Mouse (Mus musculus): ENCODE measurements at regions not wholly inside any gene's neighbourhood (a gene's known extent, or its start where the extent isn't known, plus 50 kb on each side); places are given as distances from the start of the nearest gene placed in this dataset.

- peak; percentile 7 for DNase-seq (ENCODE audit: low spot score)
Measured at GRCm38 (mm10) chr4:34226089-34226840, 176.3 kb upstream of the Spaca1 start.

GRCm38 (mm10) chr4:34226886-34227285, 176.9 kb upstream of the Spaca1 start:
- no peak for DNase-seq (ENCODE audit: low spot score)

- DNase-seq (ENCODE audit: low spot score) = no peak
Measured at GRCm38 (mm10) chr4:34227611-34228010, 177.6 kb upstream of the Spaca1 start.

GRCm38 (mm10) chr4:34231270-34231669, 181.3 kb upstream of the Spaca1 start:
- peak; percentile 51 for DNase-seq (ENCODE audit: low spot score)

- DNase-seq (ENCODE audit: low spot score) = no peak
Measured at GRCm38 (mm10) chr4:34234204-34234603, 184.2 kb upstream of the Spaca1 start.

GRCm38 (mm10) chr4:34234645-34235044, 184.7 kb upstream of the Spaca1 start:
- no peak for DNase-seq (ENCODE audit: low spot score)

GRCm38 (mm10) chr4:34237791-34238190, 187.8 kb upstream of the Spaca1 start:
- DNase-seq (ENCODE audit: low spot score) = no peak

GRCm38 (mm10) chr4:34239624-34240023, 189.6 kb upstream of the Spaca1 start:
- DNase-seq (ENCODE audit: low spot score) = no peak

- no peak for DNase-seq (ENCODE audit: low spot score)
Measured at GRCm38 (mm10) chr4:34241060-34241571, 191.1 kb upstream of the Spaca1 start.

- no peak for DNase-seq (ENCODE audit: low spot score)
Measured at GRCm38 (mm10) chr4:34241673-34242072, 191.7 kb upstream of the Spaca1 start.

GRCm38 (mm10) chr4:34259444-34259843, 209.5 kb upstream of the Spaca1 start:
- DNase-seq (ENCODE audit: low spot score) = no peak

- no peak for DNase-seq (ENCODE audit: low spot score)
Measured at GRCm38 (mm10) chr4:34260468-34260867, 210.5 kb upstream of the Spaca1 start.

- no peak for DNase-seq (ENCODE audit: low spot score)
Measured at GRCm38 (mm10) chr4:34261809-34262208, 211.8 kb upstream of the Spaca1 start.

GRCm38 (mm10) chr4:34264431-34264830, 214.4 kb upstream of the Spaca1 start:
- no peak for DNase-seq (ENCODE audit: low spot score)

- DNase-seq (ENCODE audit: low spot score) = no peak
Measured at GRCm38 (mm10) chr4:34274316-34274715, 224.3 kb upstream of the Spaca1 start.

GRCm38 (mm10) chr4:34275372-34275771, 225.4 kb upstream of the Spaca1 start:
- no peak for DNase-seq (ENCODE audit: low spot score)

GRCm38 (mm10) chr4:34302504-34303108, 248.1 kb upstream of the Akirin2 start:
- DNase-seq (ENCODE audit: low spot score) = no peak

- no peak for DNase-seq (ENCODE audit: low spot score)
Measured at GRCm38 (mm10) chr4:34308921-34309563, 241.7 kb upstream of the Akirin2 start.

- no peak for DNase-seq (ENCODE audit: low spot score)
Measured at GRCm38 (mm10) chr4:34310061-34310642, 240.6 kb upstream of the Akirin2 start.

- DNase-seq (ENCODE audit: low spot score) = no peak
Measured at GRCm38 (mm10) chr4:34315848-34316247, 234.9 kb upstream of the Akirin2 start.

- no peak for DNase-seq (ENCODE audit: low spot score)
Measured at GRCm38 (mm10) chr4:34322841-34323240, 227.9 kb upstream of the Akirin2 start.

GRCm38 (mm10) chr4:34328151-34328785, 222.5 kb upstream of the Akirin2 start:
- no peak for DNase-seq (ENCODE audit: low spot score)

All from ovary, postnatal 14 days (tissue).